Mouse (Mus musculus) midbrain, embryonic 14.5 days (tissue): ENCODE measurements around the gene Safb. TPM values are rescaled to one million over a fixed set of nuclear protein-coding genes. Genes with fewer than 3 reads are reported as not detected.

Source experiments
- ATAC-seq: fragments of 200-750 bp; cut with Nextera tagmentation; 2 replicates; pipeline ENCODE4 v1.8.0; 2017; ENCODE audit warnings: moderate number of reproducible peaks, moderate library complexity; ENCODE audit not compliant: low FRiP score, low TSS enrichment
- DNase-seq: peaks from one replicate; pipeline ENCODE4 v3.0.0-alpha.2; 2015
- H3K27ac ChIP-seq: fragments of 300-500 bp; sonication (generic); replicated peaks from 2 replicates; pipeline ENCODE4 v1.5.1; 2014; ENCODE audit warnings: mild to moderate bottlenecking, low read depth, low read length, moderate library complexity
- H3K27me3 ChIP-seq: fragments of 300-500 bp; sonication (generic); 2 replicates; pipeline ENCODE4 v1.6.1; 2014; ENCODE audit warnings: low read length, control low read depth, mixed read lengths; ENCODE audit not compliant: control insufficient read depth, insufficient read depth
- H3K36me3 ChIP-seq: fragments of 300-500 bp; sonication (generic); 2 replicates; pipeline ENCODE4 v1.6.1; 2014; ENCODE audit warnings: low read length, control low read depth; ENCODE audit not compliant: control insufficient read depth, insufficient read depth
- H3K4me1 ChIP-seq: fragments of 300-500 bp; sonication (generic); 2 replicates; pipeline ENCODE4 v1.6.1; 2014; ENCODE audit warnings: mild to moderate bottlenecking, antibody characterized with exemption, low read length, control low read depth; ENCODE audit not compliant: control insufficient read depth, insufficient read depth
- H3K4me2 ChIP-seq: fragments of 300-500 bp; sonication (generic); 2 replicates; pipeline ENCODE4 v1.6.1; 2014; ENCODE audit warnings: mild to moderate bottlenecking, low read length, moderate library complexity
- H3K4me3 ChIP-seq: fragments of 300-500 bp; sonication (generic); replicated peaks from 2 replicates; pipeline ENCODE4 v1.5.1; 2014; ENCODE audit warnings: low read depth, low read length
- H3K9ac ChIP-seq: fragments of 300-500 bp; sonication (generic); replicated peaks from 2 replicates; pipeline ENCODE4 v1.6.1; 2014; ENCODE audit warnings: mild to moderate bottlenecking, low read length, moderate library complexity
- H3K9me3 ChIP-seq: fragments of 300-500 bp; sonication (generic); 2 replicates; pipeline ENCODE4 v1.6.1; 2016; ENCODE audit warnings: low read length, control low read depth, mixed read lengths; ENCODE audit not compliant: control insufficient read depth
- WGBS: fragments of 180-500 bp; shearing (Covaris S2); extraction: QIAGEN DNeasy Blood & Tissue Kit; methylation state at CpG from one replicate; pipeline ENCODE4 v1.1.7; 2014; 5-methylcytosine and 5-hydroxymethylcytosine counted together
- polyA plus RNA-seq: library from polyadenylated mRNA; unstranded; fragments of >200 nt; fragmentation: Nextera tagmentation; extraction: Ambion mirVana; gene quantifications from 2 replicates; pipeline ENCODE4 v1.2.1, GENCODE M21; 2014

Gene Safb
- polyA plus RNA-seq, 1 experiment from 2014 or later, result 89.6 TPM

DNA sequence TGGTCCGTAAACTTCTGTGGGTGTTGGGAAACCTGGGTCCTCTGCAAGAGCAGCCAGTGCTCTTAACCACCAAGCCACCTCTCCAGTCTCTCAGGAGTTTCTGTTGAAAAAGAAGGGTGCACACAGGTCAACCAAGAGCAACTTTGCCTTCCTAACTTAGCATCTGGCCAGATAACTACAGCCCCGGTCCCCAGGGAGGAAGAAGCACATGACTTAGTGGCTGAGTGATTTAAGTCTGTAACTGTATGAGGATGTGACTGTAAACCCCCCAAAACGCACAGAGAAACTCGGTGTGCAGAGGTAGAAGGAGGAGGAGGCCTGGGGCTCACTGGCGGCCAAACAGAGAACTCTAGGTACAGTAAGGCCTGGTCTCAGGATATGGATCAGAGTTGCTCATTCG, 49.4 kb downstream of the Safb start:
- Histone ChIP-seq H3K36me3 (no peaks in the 10 kb centered on the region), H3K27me3 (no peaks in the 10 kb centered on the region), H3K4me2 (no peak overlapping the region), H3K9me3 (no peaks in the 10 kb centered on the region), H3K4me3 (no peak overlapping the region), H3K4me1 (no peaks in the 10 kb centered on the region), H3K27ac (no peak overlapping the region), H3K9ac (no peak overlapping the region)
- DNase-seq (no peak), ATAC-seq (no peak)
- 85% methylated on average over 6 of the region's 6 CpGs for WGBS

DNA sequence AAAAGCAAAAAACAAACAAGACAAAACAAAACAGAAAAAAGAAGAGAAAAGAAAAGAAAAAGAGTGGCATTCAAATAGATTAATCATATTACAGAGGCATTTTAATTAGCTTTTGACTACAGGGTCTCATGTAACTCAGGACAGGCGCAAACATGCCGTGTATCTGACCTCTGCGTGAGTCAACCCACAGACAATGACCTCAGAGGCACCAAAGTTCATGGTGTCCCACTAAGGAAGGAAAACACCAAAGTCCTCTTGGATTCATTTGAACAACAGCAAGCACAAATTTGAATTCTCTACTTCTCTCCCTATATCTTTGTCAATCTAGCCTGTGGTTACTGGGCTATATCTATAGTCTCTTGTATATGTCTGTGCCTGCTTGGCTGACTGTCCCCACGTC, 58.6 kb downstream of the Safb start:
- no peaks in the 10 kb centered on the region for H3K4me1 ChIP-seq
- H3K27me3 ChIP-seq, result no peaks in the 10 kb centered on the region
- no peak overlapping the region for H3K4me3 ChIP-seq
- H3K9me3 ChIP-seq, result no peaks in the 10 kb centered on the region
- H3K27ac ChIP-seq, result no peak overlapping the region
- H3K9ac ChIP-seq, result no peak overlapping the region
- DNase-seq (no peak), ATAC-seq (no peak)
- no peaks in the 10 kb centered on the region for H3K36me3 ChIP-seq
- 87% methylated on average over 4 of the region's 4 CpGs for WGBS
- no peak overlapping the region for H3K4me2 ChIP-seq

DNA sequence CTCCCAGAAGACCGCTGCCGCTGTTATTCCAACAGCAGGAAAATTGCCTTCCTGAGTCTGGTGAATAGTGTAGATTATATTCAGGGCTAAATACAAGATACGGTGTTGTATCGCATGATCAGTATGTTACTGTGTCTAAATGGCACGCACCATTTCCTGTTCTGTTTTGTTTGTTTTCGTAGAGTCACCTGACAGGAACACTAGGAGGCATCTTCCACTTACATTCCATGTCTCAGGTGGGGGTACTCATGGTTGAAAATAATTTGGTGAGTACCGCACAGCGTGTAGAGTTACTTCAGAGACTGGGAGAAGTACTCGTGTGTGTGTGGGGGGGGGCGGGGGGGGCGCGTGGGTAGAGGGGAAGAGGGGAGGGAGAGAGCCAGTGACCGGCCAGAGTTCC, 62.9 kb downstream of the Safb start:
- Histone ChIP-seq H3K9ac (no peak overlapping the region), H3K27me3 (no peaks in the 10 kb centered on the region), H3K4me1 (no peaks in the 10 kb centered on the region), H3K4me3 (no peak overlapping the region), H3K4me2 (no peak overlapping the region), H3K36me3 (no peaks in the 10 kb centered on the region), H3K27ac (no peak overlapping the region), H3K9me3 (no peaks in the 10 kb centered on the region)
- ATAC-seq (no peak), DNase-seq (no peak)
- 66% methylated on average over 13 of the region's 13 CpGs for WGBS

DNA sequence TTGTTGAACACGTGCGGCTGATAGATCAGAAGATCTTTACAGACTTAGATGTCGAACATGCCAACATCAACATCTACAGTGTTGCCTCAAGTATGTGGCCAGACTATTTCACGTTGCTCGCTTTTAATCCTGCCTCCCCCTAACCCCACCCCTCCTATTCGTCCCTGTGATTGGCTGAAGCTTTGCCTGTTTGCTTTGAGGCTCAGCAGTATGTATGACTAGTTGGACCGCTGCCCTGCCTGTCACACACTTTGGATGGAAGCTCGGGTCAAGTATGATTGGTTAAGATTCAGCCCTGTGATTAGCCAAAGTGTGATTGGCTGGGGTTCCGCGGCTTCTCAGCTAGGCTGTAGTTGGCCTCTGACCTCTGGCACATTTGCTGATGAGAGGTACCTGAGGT, 67.2 kb downstream of the Safb start:
- no peak overlapping the region for H3K27ac ChIP-seq
- WGBS, result 40% methylated on average over 10 of the region's 10 CpGs
- H3K36me3 ChIP-seq, result no peaks in the 10 kb centered on the region
- no peak overlapping the region for H3K4me3 ChIP-seq
- ATAC-seq (no peak), DNase-seq (no peak)
- H3K4me1 ChIP-seq, result no peaks in the 10 kb centered on the region
- no peak overlapping the region for H3K9ac ChIP-seq
- no peaks in the 10 kb centered on the region for H3K27me3 ChIP-seq
- no peaks in the 10 kb centered on the region for H3K9me3 ChIP-seq
- H3K4me2 ChIP-seq, result no peak overlapping the region

DNA sequence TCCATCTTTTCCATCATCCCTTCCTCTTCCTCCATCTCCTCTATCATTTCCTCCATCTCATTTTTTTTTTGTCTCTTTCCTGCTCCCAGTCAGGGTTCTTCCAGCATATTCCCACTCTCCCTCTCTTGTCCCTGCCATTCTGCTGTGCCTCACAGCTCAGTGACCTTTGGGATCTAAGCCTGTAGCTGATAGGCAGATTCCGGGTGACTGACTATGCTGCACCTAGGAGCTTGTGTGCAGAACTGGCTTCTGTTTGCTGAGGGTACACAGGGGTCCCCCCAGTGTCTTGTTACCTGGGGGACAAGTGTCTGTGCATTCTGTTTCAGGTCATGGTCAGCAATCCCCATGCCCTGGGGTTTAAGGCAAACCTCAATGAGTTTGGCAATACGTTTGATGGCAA, 70.1 kb downstream of the Safb start:
- H3K9me3 ChIP-seq, result no peaks in the 10 kb centered on the region
- DNase-seq (no peak), ATAC-seq (no peak)
- no peak overlapping the region for H3K27ac ChIP-seq
- H3K4me1 ChIP-seq, result no peaks in the 10 kb centered on the region
- 84% methylated on average over 2 of the region's 2 CpGs for WGBS
- no peaks in the 10 kb centered on the region for H3K36me3 ChIP-seq
- no peak overlapping the region for H3K4me3 ChIP-seq
- no peaks in the 10 kb centered on the region for H3K27me3 ChIP-seq
- no peak overlapping the region for H3K4me2 ChIP-seq
- H3K9ac ChIP-seq, result no peak overlapping the region

DNA sequence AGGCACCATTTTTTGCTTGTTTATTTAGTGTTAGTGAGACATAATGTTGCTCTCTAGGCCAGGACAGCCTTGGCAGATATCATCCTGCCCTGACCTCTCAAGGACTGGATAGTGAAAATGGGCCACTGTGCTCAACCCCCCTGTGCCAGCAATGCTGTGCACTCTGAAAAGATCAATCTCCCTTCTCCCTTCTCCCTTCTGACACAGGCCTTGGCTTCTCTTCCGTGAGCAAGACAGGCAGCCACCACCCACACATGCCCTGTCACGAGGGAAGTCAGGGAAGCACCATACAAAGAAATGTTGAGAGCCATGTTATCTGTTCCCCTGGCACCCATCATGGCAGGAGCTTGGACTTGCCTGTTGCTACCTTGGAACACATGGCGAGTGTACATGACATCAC, 70.7 kb downstream of the Safb start:
- Histone ChIP-seq H3K4me1 (no peaks in the 10 kb centered on the region), H3K27me3 (no peaks in the 10 kb centered on the region), H3K4me2 (no peak overlapping the region), H3K9ac (no peak overlapping the region), H3K36me3 (no peaks in the 10 kb centered on the region), H3K27ac (no peak overlapping the region), H3K9me3 (no peaks in the 10 kb centered on the region), H3K4me3 (no peak overlapping the region)
- 90% methylated on average over 3 of the region's 3 CpGs for WGBS
- no peak for DNase-seq
- no peak for ATAC-seq

Other genes starting within 250 kb of the Safb start
- 304 and 345 TPM in 2 replicates for gene Ptprs, start 108.3 kb upstream of the Safb start, polyA plus RNA-seq
- not detected in 2 replicates for gene Znrf4, start 72.4 kb upstream of the Safb start, polyA plus RNA-seq
- 0.95 and 1.2 TPM in 2 replicates for gene Gm20219, start 30.4 kb upstream of the Safb start, polyA plus RNA-seq
- 43.0 and 51.4 TPM in 2 replicates for gene Safb2, start 240 bp upstream of the Safb start, polyA plus RNA-seq
- gene 2410015M20Rik, start 24.9 kb downstream of the Safb start, polyA plus RNA-seq, result 192 and 195 TPM in 2 replicates
- gene Rpl36, start 28.6 kb downstream of the Safb start, polyA plus RNA-seq, result 1,168 and 1,300 TPM in 2 replicates
- gene Lonp1, start 42.1 kb downstream of the Safb start, polyA plus RNA-seq, result 44.5 and 46.1 TPM in 2 replicates
- gene Catsperd, start 43.3 kb downstream of the Safb start, polyA plus RNA-seq, result 1.6 TPM in 2 replicates
- gene Ranbp3, start 88.5 kb downstream of the Safb start, polyA plus RNA-seq, result 104 and 105 TPM in 2 replicates
- gene Ndufa11, start 132.9 kb downstream of the Safb start, polyA plus RNA-seq, result 478 and 643 TPM in 2 replicates
- 17.6 and 18.5 TPM in 2 replicates for gene Vmac, start 133.2 kb downstream of the Safb start, polyA plus RNA-seq
- 4.4 and 7.3 TPM in 2 replicates for gene Nrtn, start 172.7 kb downstream of the Safb start, polyA plus RNA-seq
- gene Dus3l, start 179.9 kb downstream of the Safb start, polyA plus RNA-seq, result 72.8 and 73.7 TPM in 2 replicates
- 0.63 and 0.78 TPM in 2 replicates for gene Prr22, start 185.4 kb downstream of the Safb start, polyA plus RNA-seq
- 2.2 and 4.1 TPM in 2 replicates for gene Rfx2, start 246.2 kb downstream of the Safb start, polyA plus RNA-seq